Mouse (Mus musculus): ENCODE data around the gene Plp2. TPM values are rescaled to one million over a fixed set of nuclear protein-coding genes. Genes with fewer than 3 reads are reported as not detected.

The Plp2 gene
- polyA plus RNA-seq, 1 experiment from 2014 or later, result 238 TPM

DNA sequence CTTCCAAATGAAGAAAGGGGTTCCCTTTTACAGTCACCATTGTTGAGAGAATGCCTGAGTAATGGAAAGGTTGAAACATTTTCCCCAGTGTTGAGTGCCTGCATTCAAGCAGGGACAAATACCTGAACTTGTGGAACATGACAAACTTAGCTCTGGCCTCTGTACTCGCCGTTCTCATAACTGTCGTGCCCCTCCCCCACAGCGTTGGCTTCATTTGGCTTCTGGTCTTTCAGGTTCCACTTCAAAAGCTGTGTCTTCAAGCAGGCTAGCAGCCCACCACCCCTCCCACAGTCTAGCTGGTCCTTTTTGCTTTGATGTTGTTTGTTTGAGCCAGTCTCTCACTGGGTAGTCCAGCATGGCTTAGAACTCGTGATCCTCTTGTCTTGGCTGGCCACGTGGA is 1.5 kb upstream of the Plp2 start:
- Histone ChIP-seq H3K9ac (ENCODE audit: low read length) (no peak overlapping the region), H3K4me1 (replicated peaks; ENCODE audit: control insufficient read depth, insufficient read depth, low read length) (no peaks in the 10 kb centered on the region), H3K27me3 (replicated peaks; ENCODE audit: control insufficient read depth, insufficient read depth, low read length) (no peaks in the 10 kb centered on the region), H3K4me3 (ENCODE audit: low read depth, low read length) (no peak overlapping the region), H3K36me3 (ENCODE audit: control insufficient read depth, insufficient read depth, low read length) (peaks cover 4% of the 10 kb centered on the region; the same call in 1 of the 2 replicates), H3K9me3 (ENCODE audit: control insufficient read depth, low read length) (no peaks in the 10 kb centered on the region), H3K4me2 (ENCODE audit: low read length) (no peak overlapping the region), H3K27ac (ENCODE audit: low read depth) (no peak overlapping the region)
- WGBS, result 46% methylated on average over 6 of the region's 6 CpGs
- DNase-seq (ENCODE audit: low spot score) (no peak), ATAC-seq (replicated peaks; ENCODE audit: low FRiP score, low TSS enrichment, low read depth) (no peak)

DNA sequence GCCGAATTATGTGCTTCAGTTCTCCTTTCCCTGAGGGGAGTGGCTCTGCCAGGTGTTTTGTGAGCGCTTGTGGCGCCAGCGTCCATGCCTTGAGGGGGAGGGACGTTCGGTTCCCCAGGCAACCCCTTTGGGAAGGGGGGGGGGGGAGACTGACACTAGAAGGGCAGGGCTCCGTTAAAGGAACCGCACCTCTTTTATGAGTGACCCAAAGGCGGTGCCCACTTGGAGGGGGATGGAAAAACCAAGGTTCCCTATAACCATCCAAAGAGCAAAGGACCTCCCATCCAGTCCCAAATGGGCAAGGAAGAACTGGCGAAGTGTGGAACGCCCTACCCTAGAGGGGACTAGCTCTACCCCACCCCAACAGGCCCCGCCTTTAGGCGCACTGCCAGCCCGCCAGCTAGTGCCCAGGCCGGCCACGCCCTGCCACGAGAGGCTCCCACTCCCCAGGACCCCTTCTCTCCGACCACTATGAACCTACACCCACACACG is 754 bp downstream of the Plp2 start:
- no peaks in the 10 kb centered on the region for H3K27me3 ChIP-seq (replicated peaks; ENCODE audit: control insufficient read depth, insufficient read depth, low read length)
- WGBS, result 21% methylated on average over 18 of the region's 19 CpGs
- DNase-seq (ENCODE audit: low spot score), result peak; percentile 68

DNA sequence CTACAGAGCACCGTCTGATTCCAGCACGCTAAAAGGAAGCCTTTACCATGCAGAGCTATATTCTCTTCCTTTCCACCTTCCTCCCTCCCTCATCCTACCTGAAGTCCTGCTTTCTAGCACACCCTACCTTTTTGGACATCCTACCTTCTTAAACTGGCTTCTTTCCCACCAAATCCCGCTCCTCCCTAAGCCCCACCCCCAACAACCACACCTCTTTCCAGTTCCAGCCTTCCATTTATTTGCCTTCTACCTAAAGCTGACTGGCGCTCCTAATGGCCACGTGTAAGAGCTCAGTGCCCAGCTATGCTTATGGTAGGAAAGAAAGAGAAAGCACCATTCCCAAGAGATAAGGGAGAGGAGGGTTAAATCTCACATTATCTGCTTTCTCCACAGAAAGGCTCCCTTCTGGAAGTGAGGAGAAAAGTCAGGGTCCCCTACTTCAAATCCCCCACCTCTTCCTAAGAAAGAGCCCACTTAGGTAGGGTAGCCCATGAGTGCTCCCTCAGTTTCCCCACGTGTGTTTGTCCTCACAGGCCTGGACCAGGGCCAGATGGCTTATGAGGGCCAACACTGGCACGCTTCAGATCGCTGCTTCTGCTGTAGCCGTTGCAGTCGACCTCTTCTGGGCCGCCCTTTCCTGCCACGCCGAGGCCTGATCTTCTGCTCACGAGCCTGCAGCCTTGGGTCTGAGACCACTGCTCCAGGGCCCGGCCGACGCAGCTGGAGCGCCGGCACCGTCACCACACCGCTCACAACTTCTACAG is 5.3 kb downstream of the Plp2 start:
- H3K4me2 ChIP-seq (ENCODE audit: low read length), result no peak overlapping the region

More for the DNA sequence above, 754 bp downstream of the Plp2 start:
- peak overlapping the region; percentile 47 for H3K4me3 ChIP-seq (ENCODE audit: low read depth, low read length)
- H3K27ac ChIP-seq (ENCODE audit: low read depth), result peak overlapping the region; percentile 54
- H3K4me1 ChIP-seq (replicated peaks; ENCODE audit: control insufficient read depth, insufficient read depth, low read length), result no peaks in the 10 kb centered on the region
- H3K9me3 ChIP-seq (ENCODE audit: control insufficient read depth, low read length), result no peaks in the 10 kb centered on the region
- peak overlapping the region; percentile 51 for H3K9ac ChIP-seq (ENCODE audit: low read length)
- peaks cover 15% of the 10 kb centered on the region; the same call in 1 of the 2 replicates for H3K36me3 ChIP-seq (ENCODE audit: control insufficient read depth, insufficient read depth, low read length)
- ATAC-seq (replicated peaks; ENCODE audit: low FRiP score, low TSS enrichment, low read depth), result peak; percentile 64
- peak overlapping the region; percentile 48 for H3K4me2 ChIP-seq (ENCODE audit: low read length)

DNA sequence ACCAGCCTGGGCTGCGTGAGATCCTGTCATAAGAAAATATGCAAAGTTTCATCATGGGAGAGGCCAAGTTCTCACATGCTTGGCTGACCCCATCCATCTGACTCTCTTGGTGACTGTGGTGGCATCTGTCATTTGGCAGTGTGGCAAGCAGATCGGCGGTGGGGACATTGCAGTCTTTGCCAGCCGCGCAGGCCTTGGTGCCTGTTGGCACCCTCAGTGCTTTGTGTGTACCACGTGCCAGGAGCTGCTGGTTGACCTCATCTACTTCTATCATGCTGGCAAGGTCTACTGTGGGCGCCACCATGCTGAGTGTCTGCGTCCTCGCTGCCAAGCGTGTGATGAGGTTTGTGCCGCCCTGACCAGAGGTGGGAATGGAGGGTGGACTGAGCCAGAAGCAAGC is 6.4 kb downstream of the Plp2 start:
- Histone ChIP-seq H3K27ac (ENCODE audit: low read depth) (no peak overlapping the region), H3K4me1 (replicated peaks; ENCODE audit: control insufficient read depth, insufficient read depth, low read length) (no peaks in the 10 kb centered on the region), H3K4me2 (ENCODE audit: low read length) (no peak overlapping the region), H3K9me3 (ENCODE audit: control insufficient read depth, low read length) (no peaks in the 10 kb centered on the region), H3K27me3 (replicated peaks; ENCODE audit: control insufficient read depth, insufficient read depth, low read length) (no peaks in the 10 kb centered on the region), H3K36me3 (ENCODE audit: control insufficient read depth, insufficient read depth, low read length) (peaks cover 23% of the 10 kb centered on the region), H3K9ac (ENCODE audit: low read length) (no peak overlapping the region), H3K4me3 (ENCODE audit: low read depth, low read length) (no peak overlapping the region)
- no peak for ATAC-seq (replicated peaks; ENCODE audit: low FRiP score, low TSS enrichment, low read depth)
- DNase-seq (ENCODE audit: low spot score), result no peak
- WGBS, result 93% methylated on average over 11 of the region's 11 CpGs

More for the DNA sequence above, 5.3 kb downstream of the Plp2 start:
- WGBS, result 71% methylated on average over 21 of the region's 21 CpGs
- H3K4me3 ChIP-seq (ENCODE audit: low read depth, low read length), result no peak overlapping the region
- DNase-seq (ENCODE audit: low spot score) (no peak), ATAC-seq (replicated peaks; ENCODE audit: low FRiP score, low TSS enrichment, low read depth) (no peak)
- H3K27me3 ChIP-seq (replicated peaks; ENCODE audit: control insufficient read depth, insufficient read depth, low read length), result no peaks in the 10 kb centered on the region
- H3K9me3 ChIP-seq (ENCODE audit: control insufficient read depth, low read length), result no peaks in the 10 kb centered on the region
- no peak overlapping the region for H3K9ac ChIP-seq (ENCODE audit: low read length)
- peaks cover 19% of the 10 kb centered on the region; the same call in 1 of the 2 replicates for H3K36me3 ChIP-seq (ENCODE audit: control insufficient read depth, insufficient read depth, low read length)
- H3K4me1 ChIP-seq (replicated peaks; ENCODE audit: control insufficient read depth, insufficient read depth, low read length), result no peaks in the 10 kb centered on the region
- H3K27ac ChIP-seq (ENCODE audit: low read depth), result no peak overlapping the region

DNA sequence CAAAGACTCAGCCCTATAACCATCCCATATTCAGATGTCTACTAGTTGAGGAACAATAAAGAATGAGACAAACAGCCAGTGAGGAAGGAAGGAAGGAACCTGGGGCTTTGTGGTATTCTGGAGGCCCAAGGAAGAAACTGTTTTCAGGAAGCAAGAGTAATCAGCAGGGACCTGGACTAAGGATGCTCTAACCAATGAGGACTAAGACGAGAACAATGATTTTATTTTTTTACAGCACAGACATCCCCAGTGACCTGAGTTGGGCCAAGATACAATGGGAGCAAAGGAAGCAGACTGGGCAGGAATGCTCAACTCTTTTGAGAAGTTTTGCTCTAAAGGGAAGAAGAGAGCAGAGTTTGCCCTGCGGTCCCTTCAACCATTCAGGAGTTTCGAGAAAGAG is 8.3 kb downstream of the Plp2 start:
- H3K4me2 ChIP-seq (ENCODE audit: low read length), result no peak overlapping the region
- no peak overlapping the region for H3K27ac ChIP-seq (ENCODE audit: low read depth)
- no peaks in the 10 kb centered on the region for H3K27me3 ChIP-seq (replicated peaks; ENCODE audit: control insufficient read depth, insufficient read depth, low read length)
- H3K4me3 ChIP-seq (ENCODE audit: low read depth, low read length), result no peak overlapping the region
- WGBS, result 82% methylated on average over 3 of the region's 3 CpGs
- peaks cover 5% of the 10 kb centered on the region; the same call in 1 of the 2 replicates for H3K4me1 ChIP-seq (replicated peaks; ENCODE audit: control insufficient read depth, insufficient read depth, low read length)
- peaks cover 18% of the 10 kb centered on the region; the same call in 1 of the 2 replicates for H3K36me3 ChIP-seq (ENCODE audit: control insufficient read depth, insufficient read depth, low read length)
- DNase-seq (ENCODE audit: low spot score) (no peak), ATAC-seq (replicated peaks; ENCODE audit: low FRiP score, low TSS enrichment, low read depth) (no peak)
- no peaks in the 10 kb centered on the region for H3K9me3 ChIP-seq (ENCODE audit: control insufficient read depth, low read length)
- H3K9ac ChIP-seq (ENCODE audit: low read length), result no peak overlapping the region

DNA sequence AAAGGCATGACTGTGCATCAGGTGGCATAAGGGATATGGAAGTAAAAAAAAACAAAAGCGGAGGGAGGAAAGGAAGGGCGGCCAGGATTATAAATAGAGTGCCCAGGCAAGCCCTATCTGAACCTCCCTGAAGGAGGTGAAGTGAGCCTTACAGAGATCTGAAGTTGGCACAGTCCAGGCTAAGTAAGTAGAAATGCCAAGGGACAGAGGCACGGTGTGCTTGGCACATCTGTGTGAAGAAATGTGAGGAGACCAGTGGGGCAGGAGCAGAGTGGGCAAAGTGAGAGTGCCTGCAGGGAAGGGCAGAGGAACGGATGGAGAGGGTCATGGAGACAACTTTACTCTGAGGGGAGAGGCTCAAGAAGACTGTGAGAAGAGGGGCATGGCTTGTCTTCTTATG is 10.1 kb downstream of the Plp2 start:
- 72% methylated on average over 4 of the region's 4 CpGs for WGBS
- ATAC-seq (replicated peaks; ENCODE audit: low FRiP score, low TSS enrichment, low read depth) (no peak), DNase-seq (ENCODE audit: low spot score) (no peak)
- Histone ChIP-seq H3K4me3 (ENCODE audit: low read depth, low read length) (no peak overlapping the region), H3K9me3 (ENCODE audit: control insufficient read depth, low read length) (no peaks in the 10 kb centered on the region), H3K27ac (ENCODE audit: low read depth) (no peak overlapping the region), H3K36me3 (ENCODE audit: control insufficient read depth, insufficient read depth, low read length) (peaks cover 7% of the 10 kb centered on the region; the same call in 1 of the 2 replicates), H3K9ac (ENCODE audit: low read length) (no peak overlapping the region), H3K4me2 (ENCODE audit: low read length) (no peak overlapping the region), H3K4me1 (replicated peaks; ENCODE audit: control insufficient read depth, insufficient read depth, low read length) (peaks cover 5% of the 10 kb centered on the region; the same call in 1 of the 2 replicates), H3K27me3 (replicated peaks; ENCODE audit: control insufficient read depth, insufficient read depth, low read length) (no peaks in the 10 kb centered on the region)

DNA sequence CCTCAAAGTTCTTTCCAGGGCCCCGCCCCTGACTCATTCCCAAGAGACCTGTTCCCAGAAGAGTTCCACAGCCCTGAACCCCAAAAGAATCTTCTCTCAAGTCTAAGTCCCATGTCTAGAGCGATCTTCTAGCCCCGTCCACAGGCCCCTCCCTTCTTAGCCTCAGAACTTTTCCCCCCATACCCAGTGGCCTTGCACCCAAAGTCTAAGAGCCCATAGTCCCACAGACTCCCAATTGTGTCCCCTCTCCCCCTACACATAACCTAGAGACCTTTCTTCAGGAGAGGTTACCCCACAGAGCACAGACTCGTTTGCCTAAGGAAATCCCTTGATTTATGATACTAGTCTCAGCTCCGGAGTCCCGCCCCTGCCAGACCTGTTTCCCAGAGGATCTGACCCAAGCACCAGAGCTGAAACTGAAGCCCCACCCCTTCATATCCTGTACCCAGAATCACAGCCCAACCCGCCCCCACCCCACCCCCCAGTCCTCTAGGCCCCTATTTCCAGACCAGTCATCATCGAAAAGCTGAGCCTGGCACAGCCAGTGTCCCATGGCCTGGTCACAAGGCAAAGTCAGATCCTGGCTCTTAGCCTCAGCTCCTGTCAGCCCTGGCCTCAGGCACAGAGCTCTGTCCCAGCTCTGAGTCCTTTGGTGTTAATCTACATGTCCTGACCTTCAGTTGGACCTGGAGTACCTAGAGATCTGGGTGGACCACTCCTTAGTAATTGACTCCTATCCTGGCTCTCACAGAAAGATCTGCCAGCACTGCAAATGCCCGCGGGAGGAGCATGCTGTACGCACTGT is 12.2 kb downstream of the Plp2 start:
- Histone ChIP-seq H3K4me2 (ENCODE audit: low read length) (peak overlapping the region; percentile 49), H3K4me1 (replicated peaks; ENCODE audit: control insufficient read depth, insufficient read depth, low read length) (peaks cover 5% of the 10 kb centered on the region; the same call in 1 of the 2 replicates), H3K27ac (ENCODE audit: low read depth) (peak overlapping the region; percentile 54; the same call in 1 of the 2 replicates), H3K9me3 (ENCODE audit: control insufficient read depth, low read length) (no peaks in the 10 kb centered on the region), H3K9ac (ENCODE audit: low read length) (no peak overlapping the region), H3K36me3 (ENCODE audit: control insufficient read depth, insufficient read depth, low read length) (peaks cover 7% of the 10 kb centered on the region; the same call in 1 of the 2 replicates), H3K4me3 (ENCODE audit: low read depth, low read length) (peak overlapping the region; percentile 43; the same call in 1 of the 2 replicates), H3K27me3 (replicated peaks; ENCODE audit: control insufficient read depth, insufficient read depth, low read length) (no peaks in the 10 kb centered on the region)
- DNase-seq (ENCODE audit: low spot score) (no peak), ATAC-seq (replicated peaks; ENCODE audit: low FRiP score, low TSS enrichment, low read depth) (peak; percentile 63)
- 43% methylated on average over 11 of the region's 11 CpGs for WGBS

DNA sequence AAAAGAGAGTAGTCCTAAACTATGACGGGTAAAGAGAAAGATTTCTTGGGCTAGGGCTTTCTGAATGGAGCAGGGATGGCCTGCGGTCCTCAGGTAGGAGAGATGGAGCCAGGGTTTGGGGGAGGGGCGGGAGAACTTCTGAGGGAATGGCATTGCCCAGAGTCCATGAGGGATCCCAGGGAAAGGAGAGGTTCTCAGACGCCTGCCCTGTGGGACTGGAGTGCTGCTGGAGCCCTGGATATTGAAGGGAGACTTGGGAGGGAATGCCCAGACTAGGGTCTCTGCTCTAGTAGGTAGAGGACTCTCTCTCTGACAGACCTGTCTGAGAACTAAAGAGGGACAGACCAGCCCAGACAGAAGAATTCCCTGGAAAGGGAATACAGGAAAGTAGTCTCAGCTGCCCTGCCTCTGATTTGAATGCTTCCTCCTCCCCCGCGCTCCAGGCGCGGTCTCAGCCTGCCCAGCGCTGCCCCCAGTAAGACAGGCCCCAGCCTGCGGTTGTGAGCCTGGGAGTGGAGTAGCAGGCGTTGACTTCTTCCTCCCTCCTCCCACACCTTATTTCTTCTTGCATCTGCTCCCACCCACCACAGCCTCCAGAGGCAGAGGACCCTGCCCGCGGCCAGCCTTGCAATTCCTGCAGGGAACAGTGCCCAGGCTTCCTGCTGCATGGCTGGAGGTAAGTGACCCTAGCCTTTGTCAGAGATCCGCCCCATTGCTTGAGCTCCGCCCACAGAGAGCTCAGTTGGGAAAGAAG is 13.0 kb downstream of the Plp2 start:
- no peaks in the 10 kb centered on the region for H3K9me3 ChIP-seq (ENCODE audit: control insufficient read depth, low read length)
- peak overlapping the region; percentile 49 for H3K4me2 ChIP-seq (ENCODE audit: low read length)
- no peak overlapping the region for H3K9ac ChIP-seq (ENCODE audit: low read length)
- H3K36me3 ChIP-seq (ENCODE audit: control insufficient read depth, insufficient read depth, low read length), result peaks cover 4% of the 10 kb centered on the region; the same call in 1 of the 2 replicates
- H3K27me3 ChIP-seq (replicated peaks; ENCODE audit: control insufficient read depth, insufficient read depth, low read length), result no peaks in the 10 kb centered on the region
- ATAC-seq (replicated peaks; ENCODE audit: low FRiP score, low TSS enrichment, low read depth) (peak; percentile 77), DNase-seq (ENCODE audit: low spot score) (peak; percentile 69)
- peaks cover 5% of the 10 kb centered on the region; the same call in 1 of the 2 replicates for H3K4me1 ChIP-seq (replicated peaks; ENCODE audit: control insufficient read depth, insufficient read depth, low read length)
- H3K27ac ChIP-seq (ENCODE audit: low read depth), result no peak overlapping the region
- peak overlapping the region; percentile 43 for H3K4me3 ChIP-seq (ENCODE audit: low read depth, low read length)
- 31% methylated on average over 12 of the region's 15 CpGs for WGBS

Measured in intestine, embryonic 14.5 days (tissue).